Mouse (Mus musculus) kidney, postnatal 36 days (tissue): ENCODE results near the gene Cep19.

Experiments
- DNase-seq, 2 experiments: peaks; one replicate each; pipeline ENCODE4 v3.0.0; 2021 to 2022; ENCODE audit warnings: mixed read lengths in 2 of 2

The Cep19 gene

DNA sequence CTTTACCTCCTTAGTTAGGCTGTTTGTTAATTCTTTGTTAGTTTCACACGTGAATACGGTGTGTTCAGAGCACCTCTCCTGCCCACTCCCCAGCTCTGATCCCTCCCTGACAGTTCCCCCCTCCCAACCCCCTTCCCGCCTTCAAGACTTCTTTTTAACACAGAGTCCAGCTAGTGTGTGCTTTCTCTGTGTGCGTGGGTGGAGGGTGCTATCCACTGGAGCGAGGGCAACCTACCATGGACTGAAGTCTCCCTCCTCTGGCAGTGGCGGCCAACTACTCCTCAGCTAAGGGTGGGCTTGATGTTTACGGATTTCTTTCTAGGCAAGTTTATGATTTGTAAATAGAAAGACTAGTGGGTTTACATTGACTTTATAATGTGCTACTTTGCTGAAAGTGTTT is 8.6 kb downstream of the Cep19 start:
- no peak for DNase-seq

DNA sequence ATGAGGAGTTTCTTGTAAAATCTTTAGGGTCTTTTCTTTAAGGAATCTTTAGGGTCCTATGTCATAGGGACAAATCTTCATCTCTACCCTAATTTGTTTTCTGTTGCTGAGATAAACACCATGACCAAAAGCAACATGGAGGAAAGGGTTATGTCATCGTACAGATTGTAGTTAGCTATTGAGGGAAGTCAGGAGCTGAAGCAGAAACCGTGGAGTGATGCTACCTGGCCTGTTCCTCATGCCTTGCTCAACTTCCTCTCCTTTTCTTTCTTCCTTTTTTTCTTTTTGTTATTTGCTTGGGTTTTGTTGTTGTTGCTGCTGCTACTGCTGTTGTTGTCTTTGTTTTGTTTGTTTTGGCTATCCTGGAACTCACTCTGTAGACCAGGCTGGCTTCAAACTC is 9.0 kb downstream of the Cep19 start:
- DNase-seq, result no peak

DNA sequence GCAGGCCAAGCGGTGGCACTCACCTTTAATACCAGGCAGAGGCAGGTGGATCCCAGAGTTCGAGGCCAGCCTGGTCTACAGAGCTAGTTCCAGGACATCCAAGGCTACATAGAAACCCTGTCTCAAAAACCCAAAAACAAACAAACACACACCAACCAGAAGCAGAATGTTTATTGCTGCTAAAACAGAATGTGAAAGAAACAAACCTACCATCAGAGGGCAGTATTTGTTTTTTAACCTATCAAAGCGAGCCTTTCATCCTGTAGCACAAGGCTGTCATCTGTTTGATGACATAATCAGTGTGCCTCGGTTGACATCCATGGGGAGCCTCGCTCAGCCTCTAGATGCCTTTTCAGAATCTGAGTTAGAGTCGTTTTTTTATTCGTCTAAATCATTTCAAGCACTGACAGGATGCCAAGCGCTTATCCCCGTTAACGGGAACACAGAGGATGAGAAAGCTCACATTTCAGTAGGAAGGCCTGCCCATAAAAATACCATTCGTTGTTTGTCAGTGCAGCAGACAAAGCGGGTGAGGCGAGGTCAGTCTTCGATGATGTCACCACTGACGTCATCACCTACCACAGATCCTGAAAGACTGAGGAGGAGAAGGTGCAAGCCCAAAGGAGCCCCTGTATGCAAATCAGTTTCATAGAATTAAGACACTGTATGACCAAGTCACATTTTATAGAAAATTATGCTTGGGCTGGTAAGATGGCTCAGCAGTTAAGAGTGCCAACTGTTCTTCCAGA is 11.5 kb downstream of the Cep19 start:
- peak in 1 of 2 experiments; percentile 14 for DNase-seq

DNA sequence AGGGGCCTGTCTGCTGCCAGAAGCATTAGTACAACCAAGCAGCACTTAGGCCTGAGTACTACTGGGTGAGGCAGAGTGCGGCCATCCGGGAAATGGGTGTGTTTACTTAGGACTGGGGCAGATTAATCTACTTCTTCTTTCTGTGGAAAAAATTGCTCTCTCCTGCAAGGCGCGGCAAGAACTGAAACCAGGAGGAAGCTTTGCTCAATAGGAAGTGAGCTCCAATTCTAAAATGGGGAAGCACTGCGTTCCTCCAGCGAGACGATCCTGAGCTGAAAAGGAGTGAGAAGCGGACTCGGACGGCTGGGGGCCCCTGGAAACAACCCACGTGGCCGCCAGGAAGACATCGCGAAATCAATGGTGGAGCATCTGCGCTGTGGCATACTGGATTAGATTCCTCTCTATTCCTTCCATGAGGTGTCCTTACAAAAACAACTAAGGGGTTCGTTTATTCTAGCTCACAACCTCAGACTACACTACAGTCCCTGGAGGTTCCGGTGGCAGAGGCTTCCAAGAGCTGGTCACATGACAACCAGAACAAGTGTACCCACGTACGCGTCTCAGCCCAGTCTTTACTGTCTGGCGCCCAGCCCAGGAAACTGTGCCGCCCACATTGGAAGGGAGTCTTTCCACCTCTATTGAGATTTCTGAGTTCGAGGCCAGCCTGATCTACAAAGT is 14.1 kb downstream of the Cep19 start:
- DNase-seq, result peak; percentile 63 to 69

DNA sequence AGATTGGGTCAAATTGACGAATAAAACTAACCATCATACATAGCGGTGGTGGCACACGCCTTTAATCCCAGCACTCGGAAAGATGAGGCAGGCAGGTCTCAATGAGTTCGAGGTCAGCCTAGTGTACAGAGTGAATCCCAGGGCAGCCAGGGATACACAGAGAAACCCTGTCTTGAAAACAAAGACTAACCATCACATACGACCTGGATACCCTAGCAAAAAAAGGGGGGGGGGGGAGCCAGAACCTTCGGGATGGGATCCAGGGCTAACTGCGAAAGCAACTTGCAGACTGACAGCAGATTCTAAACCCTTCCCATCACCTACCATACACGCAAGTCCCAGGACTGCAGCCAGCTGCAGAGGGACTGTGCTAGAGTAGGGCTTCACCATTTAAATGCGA is 14.8 kb downstream of the Cep19 start:
- no peak for DNase-seq

DNA sequence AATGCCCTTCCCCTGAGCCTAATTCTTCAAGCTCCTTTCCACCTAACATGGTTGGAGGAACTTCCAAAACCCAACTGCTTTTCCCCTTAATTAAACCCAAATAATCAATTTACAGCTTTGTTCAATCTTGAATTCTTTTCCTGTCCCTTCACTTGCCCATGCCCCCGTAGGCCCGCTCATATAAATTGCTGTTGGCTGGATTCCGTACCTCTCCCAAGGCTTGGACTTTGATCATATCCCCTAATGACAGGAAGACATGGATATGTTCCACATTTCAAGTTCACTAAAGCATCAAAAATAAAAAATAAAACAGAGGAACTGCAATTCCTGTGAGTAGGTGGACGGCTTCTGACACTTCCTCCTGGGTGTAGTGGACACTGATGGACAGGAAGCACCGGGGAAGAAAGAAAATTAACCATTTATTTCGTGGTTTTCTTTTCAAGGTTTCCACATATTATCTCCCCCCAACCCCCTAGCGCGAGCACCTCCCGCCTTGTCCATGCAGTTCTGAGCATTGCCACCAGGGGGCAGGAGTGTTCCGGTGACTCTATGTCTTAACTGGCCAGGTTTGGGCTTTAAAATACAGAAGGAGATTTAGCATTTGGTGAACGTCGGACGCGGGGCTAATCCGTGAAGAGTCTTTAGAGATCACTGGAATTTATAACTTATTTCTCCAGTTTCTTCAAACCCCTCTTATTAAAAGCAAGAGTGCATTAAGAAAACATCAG is 15.5 kb downstream of the Cep19 start:
- peak; percentile 78 to 92 for DNase-seq

DNA sequence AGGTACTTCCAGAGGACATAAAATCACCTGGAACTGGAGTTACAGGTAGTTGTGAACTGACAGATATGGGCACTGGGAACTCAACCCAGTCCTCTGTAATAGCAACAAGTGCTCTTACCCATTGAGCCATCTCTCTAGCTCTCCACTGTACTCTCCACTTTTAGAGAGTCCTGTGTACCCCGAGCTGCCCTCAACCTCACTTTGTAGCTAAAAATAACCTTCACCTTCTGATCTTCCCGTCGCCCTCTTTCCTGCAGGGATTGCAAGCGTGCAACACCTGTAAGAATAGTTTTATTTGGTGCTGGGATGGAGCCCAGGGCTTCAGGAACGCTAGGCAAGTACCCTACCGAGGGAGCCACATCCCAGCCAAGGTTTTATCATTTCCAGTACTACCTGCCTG is 16.2 kb downstream of the Cep19 start:
- no peak for DNase-seq

DNA sequence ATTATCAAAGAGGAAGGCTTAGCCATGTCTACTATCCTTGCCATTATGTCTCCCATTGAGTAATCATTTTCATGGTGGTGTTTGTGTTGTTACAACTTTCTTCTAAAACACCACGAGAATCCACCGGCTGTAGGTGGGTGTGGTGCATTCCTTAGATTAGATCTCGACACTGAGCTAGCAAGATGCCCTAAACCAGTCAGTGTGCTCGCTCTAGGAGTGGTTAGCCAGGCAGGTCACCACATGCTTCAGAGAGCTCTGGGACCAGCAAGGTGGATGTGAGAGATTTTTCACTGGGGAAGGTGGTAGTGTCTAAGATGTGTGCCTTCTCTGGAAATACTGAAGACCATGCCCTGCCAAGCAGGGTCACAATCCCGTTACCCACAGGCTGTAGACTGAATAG is 16.6 kb downstream of the Cep19 start:
- DNase-seq, result no peak

DNA sequence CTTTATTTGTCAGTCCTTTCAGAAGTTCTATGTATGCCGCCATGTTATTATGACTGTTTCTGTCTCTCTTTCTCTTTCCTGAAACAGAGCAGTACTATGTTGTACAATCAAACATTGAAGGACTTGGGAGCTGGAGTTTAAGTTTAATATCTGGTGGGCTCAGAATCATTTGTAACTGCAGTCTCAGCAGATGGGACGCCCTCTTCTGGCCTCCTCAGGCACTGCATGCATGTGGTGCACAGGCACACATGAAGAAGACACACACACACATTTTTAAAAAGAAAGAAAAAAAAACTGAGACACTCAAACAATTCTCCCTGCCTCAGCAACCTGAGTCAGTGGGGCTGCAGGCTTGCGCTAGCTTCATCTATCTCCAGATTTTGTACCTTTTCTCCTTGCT is 20.9 kb downstream of the Cep19 start:
- DNase-seq, result no peak

DNA sequence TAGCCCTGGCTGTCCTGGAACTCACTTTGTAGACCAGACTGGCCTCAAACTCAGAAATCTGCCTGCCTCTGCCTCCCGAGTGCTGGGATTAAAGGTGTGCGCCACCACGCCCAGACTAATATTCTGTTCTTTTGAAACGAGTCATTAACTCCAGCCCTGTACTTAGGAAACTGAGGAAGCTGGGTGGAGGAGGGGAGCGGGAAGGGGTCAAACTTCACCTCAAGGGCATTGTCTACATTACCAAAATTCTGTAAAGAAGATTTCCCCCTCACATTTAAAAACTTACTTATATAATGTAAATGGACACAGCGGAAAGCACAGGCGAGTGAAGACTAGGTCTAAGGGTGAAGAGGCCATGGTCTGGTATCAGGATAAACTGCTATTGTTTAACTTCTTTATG is 24.4 kb downstream of the Cep19 start:
- DNase-seq, result no peak

DNA sequence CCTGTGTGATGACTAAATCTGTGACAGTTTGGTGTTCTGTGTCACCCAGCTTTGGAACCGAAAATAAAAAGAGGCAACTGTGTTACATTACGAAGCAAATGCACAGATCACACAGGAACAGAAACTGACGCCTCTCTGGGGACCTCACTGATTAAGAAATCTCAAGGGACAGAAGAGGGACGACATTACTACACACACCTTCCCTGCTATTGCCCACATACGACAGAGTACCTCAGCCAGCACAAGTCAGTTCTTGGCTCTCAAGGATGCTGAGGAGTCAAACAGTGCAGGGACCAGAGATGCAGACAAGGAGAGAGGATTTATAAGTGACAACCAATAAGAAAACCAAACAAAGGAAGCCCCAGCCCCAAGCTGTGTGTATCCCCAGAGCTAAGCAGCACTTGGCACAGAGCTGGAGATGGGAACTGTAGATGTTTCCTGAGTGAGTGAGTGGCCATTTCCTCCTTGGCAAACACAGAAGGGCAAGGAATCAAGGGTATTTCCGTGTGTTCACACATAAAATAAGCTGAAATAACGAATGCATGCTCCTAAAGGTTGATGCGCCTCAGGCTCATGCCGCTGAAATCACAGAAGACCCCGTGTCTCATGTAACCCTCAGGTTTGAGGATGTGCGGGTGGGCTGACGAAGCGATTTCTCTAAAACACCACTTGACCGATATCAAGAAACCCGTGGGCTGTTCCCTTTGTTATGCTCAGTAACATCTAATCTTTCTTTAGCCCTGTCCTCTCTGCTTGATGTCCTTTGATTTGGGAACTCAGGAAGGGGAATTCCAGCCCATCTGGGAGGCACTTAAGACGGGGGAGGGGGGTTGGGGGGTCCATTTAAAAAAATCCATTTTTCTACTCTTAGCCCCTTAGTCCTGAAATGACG is 25.1 kb downstream of the Cep19 start:
- DNase-seq, result peak; percentile 41 to 52

DNA sequence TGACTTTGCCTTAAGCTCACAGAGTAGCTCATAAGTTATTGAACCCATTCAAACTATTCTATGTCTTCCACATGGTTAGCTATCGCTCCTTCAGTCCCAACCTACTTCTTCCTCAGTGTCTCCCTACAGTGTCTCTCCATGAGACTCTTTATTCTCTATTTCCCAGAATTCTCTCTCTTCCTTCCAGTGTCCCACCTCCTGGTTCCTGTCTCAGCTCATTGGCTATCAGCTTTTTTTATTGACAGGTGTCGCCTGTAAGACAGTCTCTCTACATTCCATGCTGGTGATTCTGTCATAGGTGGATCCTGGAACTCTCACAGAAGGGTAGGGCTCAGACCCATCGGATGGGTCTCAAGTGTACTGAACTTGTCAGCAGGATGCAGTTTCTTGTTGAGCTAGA is 25.8 kb downstream of the Cep19 start:
- DNase-seq, result no peak

DNA sequence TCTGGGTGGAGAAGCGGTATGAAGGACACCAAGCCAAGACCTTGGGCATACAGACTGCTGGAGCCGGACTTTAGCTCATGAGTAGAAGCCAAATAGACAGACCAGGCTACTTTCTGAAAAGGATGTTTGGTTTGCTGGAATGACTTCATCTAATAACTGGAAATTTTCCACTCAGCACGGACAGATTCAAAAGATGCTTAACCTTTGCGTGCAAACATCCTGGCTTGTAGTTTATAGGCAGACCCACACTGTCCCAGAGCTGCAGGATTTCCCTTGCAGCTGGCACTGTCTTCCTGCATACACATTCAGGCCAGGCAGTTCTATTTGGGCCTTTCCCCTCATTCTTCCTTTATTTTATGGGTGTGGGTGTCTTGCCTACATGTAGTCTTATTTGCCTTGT is 27.4 kb downstream of the Cep19 start:
- peak in 1 of 2 experiments; percentile 29 for DNase-seq

DNA sequence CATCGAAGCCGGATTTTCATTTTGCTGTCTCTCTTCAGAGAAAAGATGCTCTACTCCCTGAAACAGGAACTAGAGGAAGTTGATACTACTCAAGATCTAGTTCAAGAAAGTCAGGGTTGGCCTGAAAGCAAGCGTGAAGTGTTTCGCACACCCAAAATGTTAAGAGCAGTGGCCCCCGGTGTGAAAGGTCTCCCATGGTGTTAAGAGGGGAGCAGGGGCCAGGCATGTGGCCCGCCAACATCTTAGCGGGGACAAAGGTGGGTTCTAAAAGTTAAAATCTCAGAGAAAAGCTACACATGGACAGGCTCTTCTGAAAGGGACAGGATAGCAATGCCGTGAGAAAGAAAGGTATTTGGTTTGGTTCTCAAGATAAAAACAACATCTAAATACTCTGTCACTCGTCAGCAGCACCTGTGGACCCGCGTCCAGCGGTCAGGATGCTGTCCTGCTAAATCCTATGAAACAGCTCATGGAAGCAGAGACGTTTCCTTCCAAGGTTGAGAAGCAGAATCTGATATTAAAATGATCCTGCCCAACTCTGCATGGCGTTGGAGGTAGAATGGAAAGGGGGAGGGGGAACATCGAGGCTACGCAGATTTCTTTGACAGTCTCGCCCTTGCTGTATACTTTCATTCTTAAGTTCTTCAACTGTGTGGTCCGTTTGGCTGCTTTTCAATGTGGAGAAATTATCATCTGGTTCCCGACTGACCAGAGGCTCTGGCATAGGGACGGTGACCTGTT is 30.0 kb downstream of the Cep19 start:
- no peak for DNase-seq

DNA sequence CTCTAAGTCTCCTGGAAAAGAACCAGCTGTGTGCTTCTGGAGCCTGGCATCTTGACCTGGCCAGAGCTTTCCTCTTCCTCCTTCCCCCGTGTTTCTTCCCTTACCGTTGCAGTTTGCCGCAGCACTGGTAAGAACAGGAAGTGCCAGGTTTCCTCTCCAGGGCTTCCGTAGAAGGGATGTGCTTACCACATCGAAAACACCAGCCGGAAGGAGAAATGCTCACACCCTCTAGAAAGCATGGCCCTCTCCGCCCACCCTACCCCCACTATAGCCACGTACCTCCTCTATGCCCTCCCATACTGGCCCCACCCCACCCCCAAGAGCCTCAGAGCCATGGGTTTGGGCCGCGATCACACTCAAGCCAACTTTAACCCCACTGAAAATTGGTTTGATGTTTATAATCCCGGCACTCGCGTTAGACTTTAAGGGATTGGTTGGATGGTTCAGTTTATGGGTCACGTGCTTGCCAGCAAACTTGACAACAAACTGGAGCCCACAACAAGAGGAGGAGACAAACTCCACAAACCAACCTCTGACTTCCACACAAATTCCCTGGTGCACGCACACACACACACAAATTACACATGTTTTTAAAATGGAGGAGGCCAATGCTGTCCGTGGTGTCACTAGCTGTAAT is 30.7 kb downstream of the Cep19 start:
- peak; percentile 46 to 62 for DNase-seq

DNA sequence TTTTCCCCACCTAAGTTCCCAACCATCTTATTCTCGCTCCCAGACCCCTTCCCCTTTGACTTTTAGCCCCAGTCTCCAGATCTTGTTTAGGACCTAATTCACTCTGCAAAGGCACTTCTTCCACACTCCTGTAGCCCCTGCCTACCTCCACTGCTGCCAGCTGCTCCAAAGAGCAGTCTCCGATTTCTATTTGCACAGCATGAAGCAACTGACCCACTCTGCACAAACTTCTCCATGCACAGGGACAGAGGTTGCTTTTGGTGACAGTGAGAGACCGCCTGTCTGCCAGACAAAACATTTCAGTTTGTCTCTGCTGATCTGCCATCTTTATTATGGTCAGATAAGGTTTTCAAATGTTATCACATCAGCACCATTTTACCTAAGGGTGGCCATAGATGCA is 33.5 kb downstream of the Cep19 start:
- DNase-seq, result no peak

DNA sequence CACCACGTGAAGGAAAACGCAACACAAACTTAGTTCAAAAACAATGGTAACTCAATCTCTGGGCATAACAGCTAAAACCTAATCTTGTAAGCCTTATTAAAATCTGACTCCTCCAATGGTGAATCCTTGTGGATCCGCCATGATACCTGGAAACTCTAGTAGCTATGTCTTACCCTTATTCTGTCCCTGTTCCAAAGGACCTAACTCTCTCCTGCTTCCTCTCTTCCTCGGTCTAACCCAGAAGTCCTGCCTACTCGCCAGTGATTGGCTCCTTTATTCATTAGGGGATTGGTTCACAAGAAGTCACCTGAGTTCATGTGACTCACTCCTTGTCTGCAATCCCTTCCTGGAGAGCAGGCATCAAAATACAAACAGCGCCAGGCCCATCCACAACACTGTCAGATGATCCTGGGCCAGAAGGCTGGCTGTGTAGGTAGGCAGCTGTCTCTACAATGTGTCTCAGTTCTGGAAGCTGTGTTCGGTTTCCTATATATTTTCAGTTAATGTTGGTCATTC is 36.3 kb downstream of the Cep19 start:
- DNase-seq, result no peak

DNA sequence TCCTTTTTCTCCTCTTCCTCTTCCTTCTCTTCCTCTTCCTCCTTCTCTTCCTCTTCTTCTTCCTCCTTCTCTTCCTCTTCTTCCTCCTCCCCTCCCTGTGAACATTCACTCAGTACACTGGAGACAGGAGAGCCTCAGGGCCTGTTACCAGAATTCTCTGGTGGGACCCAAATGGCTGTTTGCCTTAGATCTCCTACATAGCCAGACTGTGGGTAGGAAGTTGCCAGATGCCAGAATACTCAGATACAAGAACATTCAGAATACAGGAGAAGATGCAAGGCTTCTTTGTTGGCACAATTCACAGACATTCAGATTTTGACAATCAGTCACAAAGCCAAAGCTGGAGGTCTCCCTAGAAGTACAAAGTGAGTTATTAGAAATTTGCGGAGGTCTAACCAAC is 39.4 kb downstream of the Cep19 start:
- DNase-seq, result no peak

DNA sequence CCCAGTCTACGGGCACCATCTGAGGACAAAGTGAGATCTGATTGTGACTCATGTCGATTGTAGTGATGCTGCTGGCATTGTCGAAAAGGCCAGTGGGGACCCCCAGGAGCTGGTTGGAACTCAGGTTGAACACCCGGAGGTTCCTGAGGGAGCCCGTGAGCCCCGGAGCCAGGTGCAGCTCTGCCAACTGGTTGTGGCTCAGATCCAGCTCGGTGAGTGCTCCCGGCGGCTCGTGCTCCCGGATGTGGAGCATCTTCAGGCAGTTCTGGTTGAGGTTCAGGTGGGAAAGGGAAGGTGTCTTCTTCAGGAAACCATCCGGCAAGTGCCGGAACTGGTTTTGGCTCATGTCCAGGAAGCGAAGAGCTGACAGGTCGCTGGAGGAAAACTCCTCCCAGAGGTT is 44.2 kb downstream of the Cep19 start:
- DNase-seq, result no peak

DNA sequence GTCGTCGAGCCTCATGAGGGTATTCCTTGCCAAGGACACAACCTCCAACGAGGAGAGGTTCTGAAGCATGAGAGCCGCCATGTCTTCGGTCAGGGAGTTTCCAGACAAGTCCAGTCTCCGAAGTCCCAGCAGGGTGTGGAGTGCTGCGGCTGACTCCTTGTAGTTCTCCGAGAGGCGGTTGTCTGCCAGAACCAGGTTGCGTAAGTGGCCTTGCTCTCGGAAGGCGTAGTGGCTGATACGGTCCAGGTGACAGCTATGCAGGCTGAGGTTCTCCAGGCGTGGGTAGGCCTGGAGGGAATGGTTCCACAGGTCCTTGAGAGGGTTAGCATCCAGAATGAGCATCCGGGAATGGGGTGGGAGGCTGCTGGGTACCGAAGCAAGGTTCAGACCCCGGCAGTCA is 45.0 kb downstream of the Cep19 start:
- DNase-seq, result no peak

DNA sequence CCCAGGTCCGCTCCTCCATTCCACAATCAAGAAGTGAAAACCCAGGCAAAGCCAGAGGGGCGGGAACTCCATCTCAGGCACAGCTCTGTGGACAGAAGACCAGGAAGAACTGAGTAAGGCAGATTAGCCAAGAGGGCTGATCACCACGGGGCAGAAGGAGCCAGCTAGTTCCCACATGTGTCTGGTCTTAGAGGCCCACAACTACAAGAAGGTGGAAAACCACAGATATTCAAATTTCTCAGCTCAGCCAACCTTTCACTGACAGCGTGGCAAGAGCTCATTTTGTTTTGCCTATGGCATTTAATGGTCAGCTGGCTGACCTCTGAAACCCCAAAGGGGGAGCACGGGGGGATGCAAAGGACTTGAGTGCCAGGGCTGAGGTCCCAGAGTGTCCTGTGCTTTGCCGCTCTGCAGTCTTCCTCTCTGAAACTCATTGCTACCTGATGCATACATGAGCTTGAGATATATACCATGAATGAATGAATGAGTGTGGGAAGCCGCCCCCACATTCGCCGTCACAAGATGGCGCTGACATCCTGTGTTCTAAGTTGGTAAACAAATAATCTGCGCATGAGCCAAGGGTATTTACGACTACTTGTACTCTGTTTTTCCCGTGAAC is 48.1 kb downstream of the Cep19 start:
- DNase-seq, result no peak
